Mouse (Mus musculus) hematopoietic stem cell, adult 5-6 weeks (primary cell): ENCODE results near the gene Nefh. TPM values are rescaled to one million over a fixed set of nuclear protein-coding genes. Genes with fewer than 3 reads are reported as not detected.

Experiments used
- ATAC-seq, 2 experiments: fragments of 125-278 bp in 1 of 2; replicated peaks in 1 of 2; 2 replicates each; pipeline ENCODE4 v1.8.0; 2016 to 2017; ENCODE audit warnings: inconsistent platforms in 2 of 2, mild to moderate bottlenecking in 2 of 2, moderate number of reproducible peaks in 2 of 2, low read depth in 1 of 2, moderate TSS enrichment in 1 of 2; ENCODE audit not compliant: low FRiP score in 2 of 2, poor library complexity in 2 of 2, severe bottlenecking in 2 of 2, insufficient read depth in 1 of 2, low TSS enrichment in 1 of 2
- total RNA-seq: library from RNA; stranded (forward); fragments of 172-1452, 232-1000 nt; gene quantifications from 2 replicates; pipeline ENCODE4 v1.2.3, GENCODE M21; 2017

The Nefh gene
- total RNA-seq, 1 experiment from 2014 or later, result 19.6 TPM

DNA sequence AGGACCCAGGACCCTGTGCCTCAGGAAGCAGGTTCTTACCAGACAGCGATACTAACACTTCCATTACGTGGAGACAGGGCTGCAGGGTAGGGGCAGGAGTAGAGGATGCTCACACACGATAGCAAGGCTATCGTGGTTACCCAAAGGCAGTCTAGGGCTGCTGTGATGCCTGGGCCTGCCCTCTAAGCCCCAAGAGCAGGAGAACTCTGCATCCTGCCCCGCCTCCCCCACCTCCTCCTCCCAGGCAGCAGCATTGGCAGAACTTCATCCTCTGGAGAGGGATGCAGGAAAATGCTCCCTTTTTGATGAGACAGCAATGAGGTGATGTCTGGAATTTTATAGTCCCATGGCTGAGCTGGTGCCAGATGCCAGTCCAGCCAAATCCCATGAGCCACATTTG, 19.0 kb upstream of the Nefh start:
- ATAC-seq, result peak in 1 of 2 experiments; percentile 8; a peak in 1 of 4 replicates

DNA sequence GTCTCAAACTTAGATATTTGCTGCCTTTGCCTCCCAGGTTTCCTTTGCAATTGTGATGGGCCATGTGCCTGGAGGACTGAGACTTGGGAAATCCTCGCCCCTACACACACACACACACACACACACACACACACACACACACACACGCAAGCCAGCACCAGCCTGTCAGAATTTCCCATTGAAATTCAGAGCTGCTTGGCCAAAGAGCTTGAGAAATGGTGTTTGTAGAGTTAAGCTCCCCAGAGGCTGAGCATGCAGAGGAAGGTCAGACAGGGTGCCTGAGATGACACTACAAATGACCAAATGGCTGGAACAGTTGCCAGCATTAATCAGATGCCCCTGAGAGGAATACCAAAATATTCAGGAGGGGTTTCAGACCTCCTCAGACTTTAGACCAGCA, 18.5 kb upstream of the Nefh start:
- ATAC-seq, result no peak

DNA sequence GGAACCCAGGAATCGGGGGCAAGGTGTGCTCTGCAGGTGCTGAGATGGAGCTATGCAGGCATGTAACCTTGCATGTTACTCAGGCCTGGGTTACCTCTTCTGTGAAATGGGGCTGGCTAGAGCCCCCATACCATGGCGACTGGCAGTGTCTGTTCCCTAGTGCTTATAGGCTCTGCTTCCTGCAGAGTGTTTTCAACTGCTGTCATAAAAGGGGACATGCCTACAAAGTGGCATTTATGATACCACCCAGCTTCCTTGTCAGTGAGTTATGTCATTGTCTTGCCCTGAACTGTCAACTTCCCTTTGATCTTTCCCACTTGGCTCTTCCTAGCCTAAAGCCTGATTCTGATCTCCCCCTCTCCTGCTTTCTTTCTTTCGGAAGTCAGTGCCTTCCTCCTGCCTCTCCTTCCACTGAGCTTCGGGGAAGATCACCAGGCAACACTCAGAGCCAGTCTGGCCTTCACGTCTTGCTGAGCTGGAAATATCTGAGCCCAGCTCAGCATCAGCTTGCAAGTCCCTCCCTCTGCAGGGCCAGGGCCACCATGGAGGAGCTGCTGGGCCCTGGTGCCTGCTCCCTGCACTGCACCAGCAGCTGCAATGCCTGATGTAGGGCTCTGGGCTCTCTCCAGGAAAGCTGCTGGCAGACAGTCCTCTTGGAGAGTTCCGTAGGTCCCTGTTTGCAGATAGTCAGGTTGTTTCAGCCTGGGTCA, 15.4 kb upstream of the Nefh start:
- no peak for ATAC-seq

DNA sequence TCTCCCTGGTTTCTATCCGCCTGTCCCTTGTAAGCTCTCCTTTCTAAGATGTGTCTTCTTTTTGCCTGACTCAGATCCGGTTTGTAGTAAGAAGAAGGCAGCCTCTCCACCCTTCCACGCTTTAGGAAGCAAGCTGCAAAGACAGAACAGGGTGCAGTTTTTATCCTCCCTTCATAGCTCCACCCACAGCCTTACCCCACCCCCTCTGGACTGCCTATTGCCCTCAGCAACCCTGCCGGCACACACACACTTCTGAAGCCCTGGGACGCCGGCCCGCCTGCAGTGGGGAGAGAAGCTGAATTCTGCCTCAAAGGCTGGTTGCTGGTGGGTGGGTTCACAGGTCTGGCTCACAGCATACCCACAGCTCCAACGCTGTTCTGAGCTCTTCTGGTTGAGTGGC, 6.1 kb upstream of the Nefh start:
- ATAC-seq, result no peak

DNA sequence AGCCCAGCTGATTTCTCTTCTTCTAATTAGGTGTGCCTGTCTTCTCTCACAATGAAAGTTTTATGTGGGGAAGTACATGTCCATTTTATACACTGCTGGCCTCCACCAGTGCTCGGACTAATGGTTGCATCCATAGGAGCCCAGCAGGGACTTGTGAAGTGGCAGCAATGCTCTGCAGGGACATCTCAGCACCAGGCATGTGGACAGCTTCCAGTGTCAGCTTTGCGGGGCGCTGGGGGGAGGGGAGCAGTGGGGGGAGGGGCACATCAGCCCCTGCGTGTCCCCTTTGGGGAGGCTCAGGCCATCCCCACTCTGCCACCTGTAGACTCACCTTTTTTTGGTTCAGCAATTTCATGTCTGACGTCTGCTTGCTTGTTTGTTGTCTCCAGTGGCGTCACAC, 5.5 kb upstream of the Nefh start:
- ATAC-seq, result no peak

DNA sequence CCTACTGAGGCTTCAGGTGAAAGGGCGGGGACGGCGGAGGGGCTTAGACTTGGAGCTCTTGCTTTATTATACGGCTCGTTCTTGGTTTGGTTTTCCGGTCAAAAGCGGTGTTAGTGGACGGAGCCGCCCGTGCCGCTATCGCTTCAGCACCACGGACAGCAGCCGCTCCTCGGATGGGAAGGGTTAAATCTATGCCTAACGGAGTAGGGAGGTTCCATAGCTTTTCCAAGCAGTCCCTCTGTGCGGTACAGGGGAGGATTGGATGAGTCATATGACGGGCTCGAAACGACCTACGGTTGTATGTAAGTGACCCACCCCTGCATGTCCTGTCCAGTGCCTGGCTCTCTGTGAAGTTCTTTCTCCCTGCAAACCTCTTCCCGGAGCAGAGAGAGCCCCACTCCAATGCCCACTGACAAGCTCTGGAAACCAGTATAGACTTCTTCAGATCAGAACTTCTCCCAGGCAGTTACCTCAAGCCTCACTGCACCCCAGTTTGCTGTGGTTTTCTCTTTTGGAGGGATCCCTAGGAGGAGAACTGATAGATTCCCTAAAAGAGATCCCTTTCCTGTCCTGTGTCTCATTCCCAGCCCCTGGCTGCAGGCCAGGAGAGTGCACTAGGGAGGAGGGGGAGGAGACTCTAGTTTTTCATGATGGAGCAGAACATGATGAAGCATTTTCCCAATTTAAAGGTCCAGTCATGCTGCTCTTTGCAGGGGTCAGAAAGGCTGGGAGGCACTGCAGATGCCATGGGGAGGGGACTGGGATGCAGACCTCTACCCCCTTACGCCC, 1.6 kb upstream of the Nefh start:
- no peak for ATAC-seq

DNA sequence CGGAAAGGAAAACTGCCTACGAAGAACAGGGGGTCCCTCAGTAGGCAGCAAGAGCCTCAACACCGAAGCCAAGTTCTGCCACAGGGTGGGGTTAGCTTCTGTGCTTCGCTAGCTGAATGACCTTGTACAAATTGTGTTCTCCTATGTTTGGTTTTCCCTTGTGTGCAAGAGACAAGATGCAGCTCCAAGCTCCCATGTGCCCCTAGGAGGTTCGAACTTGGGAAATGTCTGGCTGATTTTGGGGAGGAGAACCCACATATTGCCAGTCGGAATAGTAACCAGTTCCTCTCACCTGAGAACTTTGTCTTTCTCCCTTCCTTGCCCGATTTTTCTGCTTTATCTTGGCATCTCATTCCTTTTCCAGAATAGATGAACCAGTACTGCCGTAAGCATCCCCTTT, 928 bp upstream of the Nefh start:
- no peak for ATAC-seq

DNA sequence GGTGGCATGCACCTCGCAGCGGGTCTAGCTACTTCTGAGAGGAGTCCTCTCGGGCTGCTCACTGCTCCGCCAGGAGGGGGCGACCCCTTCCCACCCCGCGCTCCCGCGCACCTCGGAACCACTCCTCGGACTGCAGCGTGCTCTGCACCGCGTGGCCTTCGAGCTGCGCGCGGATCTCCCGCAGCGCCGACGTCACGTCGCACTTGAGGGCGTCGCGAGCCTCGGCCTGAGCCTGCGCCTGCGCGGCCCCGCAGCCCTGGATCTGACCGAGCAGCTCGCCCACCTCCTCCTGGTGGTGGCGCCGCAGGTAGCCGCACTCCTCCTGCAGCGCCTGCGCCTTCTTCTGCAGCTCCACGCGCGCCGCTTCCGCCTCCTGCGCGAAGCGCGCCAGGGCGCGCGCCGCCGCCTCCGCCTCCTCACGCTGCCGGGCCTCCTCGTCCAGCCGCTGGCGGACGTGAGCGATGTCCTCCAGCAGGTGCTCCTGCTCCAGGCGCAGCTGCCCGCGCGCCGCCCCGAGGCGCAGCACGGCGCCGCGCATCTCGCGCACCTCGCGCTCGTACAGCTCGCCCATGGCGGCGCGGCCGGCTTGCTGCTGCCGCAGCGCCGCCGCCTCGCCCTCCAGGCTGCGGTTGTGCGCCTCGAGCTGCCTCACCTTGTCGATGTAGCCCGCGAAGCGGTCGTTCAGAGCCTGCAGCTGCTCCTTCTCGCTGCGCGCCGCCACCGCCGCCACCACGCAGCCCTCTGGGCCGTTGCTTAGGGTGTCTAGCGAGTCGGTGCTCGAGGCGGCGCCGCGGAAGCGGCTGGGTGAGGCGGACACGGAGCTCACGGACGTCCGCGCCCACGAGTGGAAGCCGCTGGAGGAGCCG, 684 bp downstream of the Nefh start:
- ATAC-seq, result peak; percentile 72

DNA sequence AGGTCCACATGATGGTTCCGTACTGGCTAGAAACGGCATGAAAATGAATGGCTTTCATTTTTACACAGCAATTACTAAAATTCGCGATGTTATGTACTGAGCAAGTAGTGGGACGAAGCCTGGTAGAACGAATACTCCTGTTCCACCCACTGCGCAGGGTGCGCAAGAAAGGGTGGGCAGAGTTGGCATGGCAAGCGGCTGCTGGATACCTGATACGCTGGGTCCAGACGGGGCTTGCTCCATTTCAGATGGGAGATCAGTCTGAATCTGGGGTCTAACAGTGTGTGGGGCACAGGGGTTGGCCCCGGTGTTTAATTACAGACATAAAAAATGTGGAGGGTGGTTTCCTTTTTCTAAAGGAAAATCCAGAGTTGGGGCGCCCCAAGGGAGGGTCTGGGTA, 1.3 kb downstream of the Nefh start:
- ATAC-seq, result peak in 1 of 2 experiments; percentile 23; a peak in 1 of 4 replicates

DNA sequence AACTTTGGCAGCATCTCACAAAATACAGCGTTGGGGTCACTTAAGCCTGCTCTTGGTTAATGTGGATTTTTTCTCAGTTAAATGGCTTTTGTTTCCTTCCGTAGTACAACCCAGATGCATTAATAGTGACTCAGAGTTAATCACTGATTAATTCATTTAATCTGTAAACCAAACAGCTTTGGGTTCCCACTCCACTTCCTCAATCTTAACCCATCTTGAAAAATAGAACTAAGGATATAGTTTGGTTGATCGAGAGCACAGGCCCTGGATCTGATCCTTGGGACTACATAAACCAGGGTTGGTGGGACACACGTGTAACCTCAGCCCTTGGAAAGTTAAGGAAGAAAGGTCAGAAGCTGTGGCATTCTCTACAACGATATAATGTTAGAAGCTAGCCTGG, 11.6 kb downstream of the Nefh start:
- no peak for ATAC-seq

DNA sequence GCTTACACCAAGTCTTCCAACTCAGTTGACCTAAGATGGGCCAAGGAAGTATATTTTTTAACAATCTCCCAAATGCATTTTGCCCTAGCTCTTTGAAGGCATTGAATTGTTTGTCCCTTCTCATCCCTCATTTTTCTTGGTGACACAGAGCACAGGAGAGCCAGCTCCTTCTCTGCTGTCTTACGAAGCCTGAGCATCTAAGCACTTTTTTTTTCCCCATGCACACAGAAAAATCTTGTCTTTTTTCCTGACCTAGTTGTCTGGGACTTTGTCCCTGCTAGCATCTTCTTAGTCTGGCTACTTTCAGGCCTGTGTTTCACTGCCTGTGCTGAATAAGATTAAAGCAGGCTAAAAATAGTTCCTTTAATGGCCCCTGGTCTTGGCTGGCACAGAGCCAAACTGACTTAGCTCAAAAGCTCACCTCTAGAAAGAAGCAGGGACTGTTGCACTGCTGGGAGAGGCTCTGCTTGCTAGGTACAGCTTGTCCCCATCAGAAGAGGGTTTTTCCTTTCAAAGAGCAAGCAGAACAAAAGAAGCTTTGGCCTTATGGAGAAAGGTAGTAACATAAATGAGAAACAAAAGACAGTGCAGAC, 16.8 kb downstream of the Nefh start:
- ATAC-seq, result no peak

DNA sequence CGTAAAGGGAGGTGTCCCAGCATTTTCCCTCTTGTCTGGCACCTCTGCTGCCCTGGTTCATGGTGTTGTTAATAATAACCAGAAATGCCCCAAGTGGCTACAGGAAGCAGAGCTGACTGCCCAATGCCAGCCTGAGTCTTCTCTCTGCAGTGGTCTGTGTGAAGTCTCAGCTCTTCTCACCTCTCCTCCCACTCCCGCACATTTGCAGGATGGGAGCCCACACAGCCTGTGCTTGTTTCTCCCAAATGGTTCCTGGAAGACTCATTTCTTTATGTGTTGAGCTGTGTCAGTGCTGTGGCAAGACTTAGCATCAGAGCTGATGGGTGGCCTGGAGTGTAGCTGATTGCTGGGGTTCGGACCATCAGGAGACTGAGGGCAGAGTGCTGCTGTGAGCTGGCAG, 20.6 kb downstream of the Nefh start:
- ATAC-seq, result no peak

DNA sequence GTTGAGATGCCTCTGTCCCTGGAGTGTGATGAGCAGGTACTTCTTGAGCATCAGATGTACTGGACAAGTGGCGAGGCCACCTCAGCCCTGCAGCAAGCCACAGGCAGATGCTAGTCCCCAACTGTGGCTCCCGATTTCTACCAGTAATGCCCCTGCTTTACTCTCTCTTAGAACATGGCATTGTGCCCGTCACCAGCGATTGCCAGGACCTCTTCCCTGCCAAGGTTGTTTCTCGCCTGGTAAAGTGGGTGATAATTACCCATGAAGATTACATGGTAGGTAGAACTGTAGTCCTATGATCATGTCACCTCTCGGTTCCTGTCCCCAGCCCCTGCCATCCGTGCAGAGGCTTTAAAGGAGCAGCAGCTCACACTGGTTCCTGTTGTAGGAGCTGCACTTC, 26.1 kb downstream of the Nefh start:
- ATAC-seq, result no peak

DNA sequence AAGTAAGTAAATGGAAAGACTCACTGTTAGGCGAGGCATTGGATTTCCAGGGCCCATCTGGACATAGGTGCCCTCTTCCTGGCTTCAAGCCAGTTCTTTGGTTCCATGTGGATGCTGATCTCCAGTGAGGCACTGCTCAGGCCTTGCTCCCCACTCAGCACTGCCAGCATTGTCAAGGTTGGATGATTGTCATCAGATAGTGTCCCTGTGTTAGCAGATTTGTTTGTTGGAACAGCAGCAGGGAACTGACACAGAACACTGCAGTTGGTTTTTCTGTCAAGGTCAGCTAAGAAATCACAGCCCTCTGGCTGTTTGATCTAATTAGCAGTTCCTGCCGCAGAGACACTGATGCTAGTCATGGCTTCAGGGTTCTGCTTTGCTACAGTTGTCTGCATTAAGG, 26.6 kb downstream of the Nefh start:
- no peak for ATAC-seq

DNA sequence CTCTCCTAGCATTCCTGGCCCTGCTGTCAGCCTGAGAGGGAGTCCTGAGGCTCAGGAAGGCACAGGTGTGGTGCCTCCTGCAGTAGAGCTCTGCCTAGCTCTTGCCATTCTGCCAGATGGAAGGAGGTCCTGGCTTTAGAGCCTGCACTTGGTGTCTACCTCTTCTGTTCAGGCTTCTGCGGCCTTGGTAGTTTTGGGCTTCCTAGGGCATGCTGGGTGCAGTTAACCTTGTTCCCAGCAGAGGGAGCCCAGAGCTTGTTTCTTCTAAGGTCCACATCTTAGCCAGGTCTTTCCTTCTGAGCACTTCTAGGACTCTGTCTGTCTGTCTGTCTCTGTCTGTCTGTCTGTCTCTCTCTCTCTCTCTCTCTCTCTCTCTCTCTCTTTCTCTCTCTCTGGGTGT, 31.8 kb downstream of the Nefh start:
- ATAC-seq, result peak; percentile 62 to 72

DNA sequence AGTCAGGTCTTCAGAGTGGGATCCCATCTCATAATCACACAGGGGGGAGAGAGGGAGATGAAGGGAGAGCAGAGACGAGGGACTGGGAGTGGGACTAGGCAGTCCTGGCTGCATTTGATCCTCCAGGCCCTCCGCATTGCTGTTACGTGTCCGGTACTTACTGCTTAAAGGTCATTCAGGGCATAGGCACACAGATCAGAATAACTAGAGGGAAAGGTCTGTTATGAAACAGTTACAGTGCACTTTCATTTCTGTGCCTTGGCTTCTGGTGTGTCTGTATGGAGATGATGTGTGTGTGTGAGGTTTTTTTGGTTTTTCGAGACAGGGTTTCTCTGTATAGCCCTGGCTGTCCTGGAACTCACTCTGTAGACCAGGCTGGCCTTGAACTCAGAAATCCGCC, 41.6 kb downstream of the Nefh start:
- ATAC-seq, result no peak

DNA sequence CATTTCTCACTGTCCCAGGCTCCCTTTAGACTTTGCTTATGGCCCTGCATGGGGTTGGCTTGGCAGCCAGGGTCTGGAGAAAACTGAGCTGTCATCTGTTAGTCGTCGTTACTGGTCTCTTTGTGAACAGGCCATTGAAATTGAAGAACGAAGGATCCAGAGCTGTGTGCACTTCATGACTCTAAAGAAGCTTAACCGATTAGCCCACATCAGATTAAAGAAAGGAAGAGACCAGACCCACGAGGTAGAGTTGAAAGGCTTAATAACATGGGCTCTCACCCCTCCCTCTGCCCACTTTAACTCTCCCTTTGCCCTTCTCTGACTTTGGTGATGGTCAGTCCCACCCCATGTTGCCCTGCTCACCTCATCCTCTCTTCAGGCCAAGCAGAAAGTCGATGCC, 45.9 kb downstream of the Nefh start:
- no peak for ATAC-seq

DNA sequence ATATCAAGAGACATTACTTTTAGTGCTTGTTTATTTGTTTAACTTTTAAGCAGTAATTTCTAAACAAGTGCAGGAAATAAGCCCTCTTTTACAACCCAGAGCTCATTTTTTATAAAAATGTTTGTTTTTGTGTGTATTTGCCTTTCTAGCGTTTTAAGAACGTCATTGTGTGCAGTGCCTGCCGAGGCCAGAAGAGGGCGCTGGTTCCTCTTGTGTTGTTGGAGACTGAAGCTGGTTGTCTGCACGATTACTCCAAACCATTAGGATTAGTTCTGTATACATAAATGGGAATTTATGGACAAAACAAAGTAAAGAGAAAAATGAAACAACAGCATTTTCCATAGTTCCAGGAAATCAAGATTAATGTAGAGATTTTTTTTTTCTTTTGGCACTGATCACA, 47.4 kb downstream of the Nefh start:
- no peak for ATAC-seq
